24 mouse cellular contexts compared by ENCODE assay signal in genomic region chr2:148596966-148597365, GRCm38 (mm10).
"Had no signal": no experiment of that assay in that cellular context is flagged by ENCODE, and none has a peak within 500 bp of the region (broad histone marks: within the 10 kb centered on the region; RNA-seq: fewer than 3 reads in every experiment).

No protein-coding gene starts in this region.

- H3K4me1 ChIP-seq: hindbrain, embryonic 10.5 days; hindbrain, embryonic 12.5 days; intestine, embryonic 15.5 days; limb, embryonic 13.5 days; limb, embryonic 15.5 days had no signal

- H3K36me3 ChIP-seq: heart, embryonic 12.5 days; hindbrain, embryonic 10.5 days; hindbrain, embryonic 12.5 days; intestine, embryonic 15.5 days; limb, embryonic 13.5 days; limb, embryonic 15.5 days had no signal

- H3K4me3 ChIP-seq: heart, adult 2 months; heart, embryonic 12.5 days; hindbrain, embryonic 10.5 days; hindbrain, embryonic 12.5 days; intestine, embryonic 15.5 days; limb, embryonic 13.5 days; limb, embryonic 15.5 days had no signal

- H3K9me3 ChIP-seq: heart, embryonic 12.5 days; hindbrain, embryonic 10.5 days; hindbrain, embryonic 12.5 days; intestine, embryonic 15.5 days; limb, embryonic 13.5 days; limb, embryonic 15.5 days had no signal

- H3K9ac ChIP-seq: forebrain, postnatal 0 days; heart, embryonic 12.5 days; hindbrain, embryonic 12.5 days; hindbrain, embryonic 14.5 days; intestine, embryonic 15.5 days; limb, embryonic 13.5 days; limb, embryonic 15.5 days had no signal

- H3K27me3 ChIP-seq: heart, embryonic 12.5 days; hindbrain, embryonic 12.5 days; intestine, embryonic 15.5 days; limb, embryonic 13.5 days; limb, embryonic 15.5 days had no signal

- DNase-seq: forebrain, postnatal 0 days; gastrocnemius, postnatal 14 days; gastrocnemius, postnatal 36 days; heart, adult 2 months; heart, postnatal 10 days; heart, postnatal 4 days; kidney, adult 18-20 months; kidney, adult 8-10 months; kidney, postnatal 10 days; kidney, postnatal 25 days; kidney, postnatal 4 days; layer of hippocampus, adult 9-11 months; layer of hippocampus, postnatal 36 days; left cerebral cortex, postnatal 4 days had no signal

- ATAC-seq: forebrain, postnatal 0 days; hindbrain, embryonic 16.5 days; inflammation-experienced regulatory T-cells, adult 6 months; intestine, embryonic 15.5 days; intestine, postnatal 0 days had no signal

- H3K27ac ChIP-seq: heart, adult 2 months; hindbrain, embryonic 10.5 days; hindbrain, embryonic 12.5 days; hindbrain, embryonic 14.5 days; intestine, embryonic 15.5 days; limb, embryonic 13.5 days; limb, embryonic 15.5 days had no signal

- H3K4me2 ChIP-seq: heart, embryonic 12.5 days; hindbrain, embryonic 12.5 days; hindbrain, embryonic 14.5 days; intestine, embryonic 15.5 days; limb, embryonic 13.5 days; limb, embryonic 15.5 days had no signal
